13 mouse cellular contexts compared by ENCODE assay signal in the genomic region with DNA sequence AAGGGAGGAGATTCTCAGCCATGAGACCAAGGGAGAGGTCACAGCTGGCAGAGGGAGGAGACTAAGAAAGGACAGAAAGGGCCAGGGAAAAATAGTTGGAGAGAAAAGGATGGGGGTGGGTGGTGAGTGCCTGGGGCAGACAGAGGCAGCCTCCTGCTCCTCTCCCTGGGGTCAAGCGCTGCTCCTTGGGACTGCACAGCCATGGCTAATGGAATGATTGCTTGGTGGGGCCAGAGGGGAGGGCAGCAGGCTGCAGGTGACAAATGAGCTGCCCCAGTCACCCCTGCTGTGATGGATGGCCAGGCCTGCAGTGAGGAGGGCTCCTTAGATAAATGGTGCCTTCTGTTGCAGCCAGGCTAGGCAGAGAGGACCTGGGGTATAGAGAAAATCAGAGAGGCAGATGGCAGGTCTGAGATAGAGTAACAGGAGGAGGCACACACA. TPM values are rescaled to one million over a fixed set of nuclear protein-coding genes. Genes with fewer than 3 reads are reported as not detected.
DNase-seq lines count a peak whose midpoint lies in the region; ATAC-seq lines count a peak whose summit lies in the region.
"Had no signal": no experiment of that assay in that cellular context is flagged by ENCODE, and none has a peak within 500 bp of the region (broad histone marks: within the 10 kb centered on the region; RNA-seq: fewer than 3 reads in every experiment).

No protein-coding gene starts in this region.

- peak; percentile 14; the same call in 1 of the 2 replicates for ATAC-seq in forebrain, embryonic 12.5 days (ENCODE audit: low FRiP score)
- peak; percentile 29; the same call in 1 of the 2 replicates for ATAC-seq in midbrain, embryonic 11.5 days (ENCODE audit: low FRiP score)

- no peak overlapping the region for H3K9ac ChIP-seq in forebrain, embryonic 12.5 days
- 0 out of 2 replicates have a peak overlapping the region, but pooled peaks have one; percentile 44 for H3K9ac ChIP-seq in midbrain, embryonic 11.5 days (ENCODE audit: low read length)
- H3K9ac ChIP-seq: heart, embryonic 15.5 days; limb, embryonic 12.5 days; lung, embryonic 15.5 days had no signal

- 0 out of 2 replicates have a peak, but pooled peaks cover 4% of the 10 kb centered on the region for H3K9me3 ChIP-seq in forebrain, embryonic 12.5 days
- no peaks in the 10 kb centered on the region; the same call in 1 of the 2 replicates for H3K9me3 ChIP-seq in midbrain, embryonic 11.5 days (ENCODE audit: control insufficient read depth, low read length)
- H3K9me3 ChIP-seq: lung, embryonic 15.5 days had no signal

- no peak overlapping the region for H3K4me2 ChIP-seq in forebrain, embryonic 12.5 days
- H3K4me2 ChIP-seq in midbrain, embryonic 11.5 days: no peak overlapping the region
- H3K4me2 ChIP-seq: heart, embryonic 15.5 days; limb, embryonic 12.5 days; lung, embryonic 15.5 days had no signal

- H3K27me3 ChIP-seq in forebrain, embryonic 12.5 days: no peaks in the 10 kb centered on the region; the same call in 1 of the 2 replicates
- no peaks in the 10 kb centered on the region for H3K27me3 ChIP-seq in midbrain, embryonic 11.5 days (ENCODE audit: control insufficient read depth, insufficient read depth, low read length)
- H3K27me3 ChIP-seq: lung, embryonic 15.5 days had no signal

- no peak overlapping the region for H3K4me3 ChIP-seq in forebrain, embryonic 12.5 days (replicated peaks)
- no peak overlapping the region for H3K4me3 ChIP-seq in midbrain, embryonic 11.5 days (ENCODE audit: low read depth, low read length)
- H3K4me3 ChIP-seq: heart, embryonic 15.5 days; limb, embryonic 12.5 days; lung, embryonic 15.5 days had no signal

- WGBS in forebrain, embryonic 12.5 days: 8% methylated on average over 1 of the region's 1 CpGs
- 0% methylated on average over 1 of the region's 1 CpGs for WGBS in midbrain, embryonic 11.5 days

- H3K4me1 ChIP-seq in forebrain, embryonic 12.5 days: peaks cover 42% of the 10 kb centered on the region
- H3K4me1 ChIP-seq in midbrain, embryonic 11.5 days (ENCODE audit: control insufficient read depth, insufficient read depth, low read length): peaks cover 15% of the 10 kb centered on the region

- no peaks in the 10 kb centered on the region for H3K36me3 ChIP-seq in forebrain, embryonic 12.5 days (replicated peaks)
- no peaks in the 10 kb centered on the region for H3K36me3 ChIP-seq in midbrain, embryonic 11.5 days (ENCODE audit: control insufficient read depth, insufficient read depth, low read length)
- H3K36me3 ChIP-seq: heart, embryonic 15.5 days; limb, embryonic 12.5 days; lung, embryonic 15.5 days had no signal

- peak overlapping the region; percentile 69 for H3K27ac ChIP-seq in forebrain, embryonic 12.5 days
- peak overlapping the region; percentile 57; the same call in 1 of the 2 replicates for H3K27ac ChIP-seq in midbrain, embryonic 11.5 days (ENCODE audit: low read depth, low read length)
- H3K27ac ChIP-seq: heart, embryonic 15.5 days; limb, embryonic 12.5 days; lung, embryonic 15.5 days had no signal

- DNase-seq in adipocyte (ENCODE audit: low spot score): peak; percentile 51
- peak; percentile 67 for DNase-seq in cerebellum, adult 9-10 months
- DNase-seq in midbrain, embryonic 11.5 days (ENCODE audit: low spot score, missing footprints): no peak
- no peak for DNase-seq in thymus, postnatal 10 days (ENCODE audit: low spot score in 2 of 2)
- DNase-seq in thymus, postnatal 36 days: no peak
- no peak for DNase-seq in heart, adult 8-10 months (ENCODE audit: low spot score)
- no peak for DNase-seq in urinary bladder, postnatal 14 days (ENCODE audit: low spot score)
- DNase-seq: kidney, postnatal 10 days; thymus, postnatal 4 days had no signal

RNA-seq across cellular contexts. Expression of a gene that starts 2.7 kb away (rescaled TPM):
- polyA plus RNA-seq in forebrain, embryonic 12.5 days (2016; fragmentation: Nextera tagmentation; extraction: Ambion mirVana): 91.2 and 94.9 TPM in 2 replicates
- 74.7 and 80.7 TPM in 2 replicates for polyA plus RNA-seq in midbrain, embryonic 11.5 days (2014; fragmentation: Nextera tagmentation; extraction: Ambion mirVana)
- total RNA-seq in heart, adult 8-10 months (2022): 1 to 10 TPM; 4.7 to 6.1 (median 5.2) TPM

RNA-seq across cellular contexts. Expression of a gene that starts 42.5 kb away (rescaled TPM):
- polyA plus RNA-seq in forebrain, embryonic 12.5 days (2016; fragmentation: Nextera tagmentation; extraction: Ambion mirVana): 0.49 and 0.66 TPM in 2 replicates
- polyA plus RNA-seq in midbrain, embryonic 11.5 days (2014; fragmentation: Nextera tagmentation; extraction: Ambion mirVana): 0.27 and 0.34 TPM in 2 replicates
- under 1 TPM; 0.66 to 0.84 (median 0.70) TPM for total RNA-seq in heart, adult 8-10 months (2022)

RNA-seq across cellular contexts. Expression of a gene that starts 49.7 kb away (rescaled TPM):
- 17.1 and 20.5 TPM in 2 replicates for polyA plus RNA-seq in forebrain, embryonic 12.5 days (2016; fragmentation: Nextera tagmentation; extraction: Ambion mirVana)
- 9.0 and 10.3 TPM in 2 replicates for polyA plus RNA-seq in midbrain, embryonic 11.5 days (2014; fragmentation: Nextera tagmentation; extraction: Ambion mirVana)
- total RNA-seq in heart, adult 8-10 months (2022): 1 to 10 TPM; 6.6 to 9.5 (median 8.0) TPM

RNA-seq across cellular contexts. Expression of a gene that starts 52.5 kb away (rescaled TPM):
- polyA plus RNA-seq in forebrain, embryonic 12.5 days (2016; fragmentation: Nextera tagmentation; extraction: Ambion mirVana): 24.6 and 29.4 TPM in 2 replicates
- 16.2 and 18.2 TPM in 2 replicates for polyA plus RNA-seq in midbrain, embryonic 11.5 days (2014; fragmentation: Nextera tagmentation; extraction: Ambion mirVana)
- 10 to 100 TPM; 20.1 to 25.7 (median 23.5) TPM for total RNA-seq in heart, adult 8-10 months (2022)

Comparison
In these comparisons a context has a peak if more than half of its experiments do, and no peak if none do; other contexts are left out.
1. DNase-seq: peak in adipocyte (single experiment) and cerebellum, adult 9-10 months (single experiment); none in midbrain, embryonic 11.5 days (single experiment), thymus, postnatal 10 days (0 of 2), thymus, postnatal 36 days (0 of 2), heart, adult 8-10 months (single experiment) and urinary bladder, postnatal 14 days (single experiment).